Mouse (Mus musculus): ENCODE measurements around the gene Ptbp3. TPM values are rescaled to one million over a fixed set of nuclear protein-coding genes. Genes with fewer than 3 reads are reported as not detected.
"Not testable (repeated sequence)": the region's sequence is repeated elsewhere in the genome, so short reads cannot be mapped to it uniquely, and the experiment has no call there.

Ptbp3 gene
- polyA plus RNA-seq, 1 experiment from 2014 or later: 23.7 TPM

GRCm38 (mm10) chr4:59560141-59560540 is 11.0 kb upstream of the Ptbp3 start:
- Histone ChIP-seq H3K9ac (replicated peaks; ENCODE audit: low read length) (no peak overlapping the region), H3K36me3 (ENCODE audit: control insufficient read depth, insufficient read depth, low read length) (no peaks in the 10 kb centered on the region), H3K27ac (replicated peaks; ENCODE audit: low read depth, low read length) (no peak overlapping the region), H3K4me2 (ENCODE audit: low read length) (no peak overlapping the region), H3K4me1 (ENCODE audit: control insufficient read depth, insufficient read depth, low read length) (no peaks in the 10 kb centered on the region), H3K9me3 (ENCODE audit: control insufficient read depth, low read length) (no peaks in the 10 kb centered on the region), H3K4me3 (replicated peaks; ENCODE audit: low read depth, low read length) (no peak overlapping the region), H3K27me3 (ENCODE audit: control insufficient read depth, insufficient read depth, low read length) (no peaks in the 10 kb centered on the region)
- 97% methylated on average over 6 of the region's 6 CpGs for WGBS
- DNase-seq (no peak), ATAC-seq (ENCODE audit: low FRiP score, low TSS enrichment) (no peak)

- H3K4me2 ChIP-seq (ENCODE audit: low read length): no peak overlapping the region
- ATAC-seq (ENCODE audit: low FRiP score, low TSS enrichment) (no peak), DNase-seq (no peak)
- H3K4me1 ChIP-seq (ENCODE audit: control insufficient read depth, insufficient read depth, low read length): no peaks in the 10 kb centered on the region
- 75% methylated on average over 6 of the region's 6 CpGs for WGBS
- no peak overlapping the region for H3K27ac ChIP-seq (replicated peaks; ENCODE audit: low read depth, low read length)
- H3K27me3 ChIP-seq (ENCODE audit: control insufficient read depth, insufficient read depth, low read length): no peaks in the 10 kb centered on the region
- H3K4me3 ChIP-seq (replicated peaks; ENCODE audit: low read depth, low read length): no peak overlapping the region
- H3K9ac ChIP-seq (replicated peaks; ENCODE audit: low read length): no peak overlapping the region
- no peaks in the 10 kb centered on the region for H3K9me3 ChIP-seq (ENCODE audit: control insufficient read depth, low read length)
- H3K36me3 ChIP-seq (ENCODE audit: control insufficient read depth, insufficient read depth, low read length): no peaks in the 10 kb centered on the region
Measured at GRCm38 (mm10) chr4:59558096-59558720, 9.0 kb upstream of the Ptbp3 start.

GRCm38 (mm10) chr4:59557343-59557742 is 8.2 kb upstream of the Ptbp3 start:
- H3K27ac ChIP-seq (replicated peaks; ENCODE audit: low read depth, low read length); ATAC-seq (ENCODE audit: low FRiP score, low TSS enrichment); H3K36me3 ChIP-seq (ENCODE audit: control insufficient read depth, insufficient read depth, low read length); DNase-seq; H3K27me3 ChIP-seq (ENCODE audit: control insufficient read depth, insufficient read depth, low read length); H3K9me3 ChIP-seq (ENCODE audit: control insufficient read depth, low read length); H3K4me3 ChIP-seq (replicated peaks; ENCODE audit: low read depth, low read length); H3K4me2 ChIP-seq (ENCODE audit: low read length); H3K4me1 ChIP-seq (ENCODE audit: control insufficient read depth, insufficient read depth, low read length); H3K9ac ChIP-seq (replicated peaks; ENCODE audit: low read length): not testable (repeated sequence)
- 93% methylated on average over 4 of the region's 4 CpGs for WGBS

GRCm38 (mm10) chr4:59555177-59555576 is 6.0 kb upstream of the Ptbp3 start:
- Histone ChIP-seq H3K27me3 (ENCODE audit: control insufficient read depth, insufficient read depth, low read length) (no peaks in the 10 kb centered on the region), H3K9ac (replicated peaks; ENCODE audit: low read length) (no peak overlapping the region), H3K4me2 (ENCODE audit: low read length) (no peak overlapping the region), H3K4me3 (replicated peaks; ENCODE audit: low read depth, low read length) (no peak overlapping the region), H3K4me1 (ENCODE audit: control insufficient read depth, insufficient read depth, low read length) (no peaks in the 10 kb centered on the region), H3K9me3 (ENCODE audit: control insufficient read depth, low read length) (no peaks in the 10 kb centered on the region), H3K27ac (replicated peaks; ENCODE audit: low read depth, low read length) (no peak overlapping the region), H3K36me3 (ENCODE audit: control insufficient read depth, insufficient read depth, low read length) (no peaks in the 10 kb centered on the region)
- no peak for DNase-seq
- ATAC-seq (ENCODE audit: low FRiP score, low TSS enrichment): no peak

- H3K4me3 ChIP-seq (replicated peaks; ENCODE audit: low read depth, low read length): no peak overlapping the region
- no peak for DNase-seq
Measured at GRCm38 (mm10) chr4:59553576-59553975, 4.4 kb upstream of the Ptbp3 start.

GRCm38 (mm10) chr4:59552835-59553234 is 3.7 kb upstream of the Ptbp3 start:
- Histone ChIP-seq H3K9me3 (ENCODE audit: control insufficient read depth, low read length) (no peaks in the 10 kb centered on the region), H3K27me3 (ENCODE audit: control insufficient read depth, insufficient read depth, low read length) (no peaks in the 10 kb centered on the region), H3K36me3 (ENCODE audit: control insufficient read depth, insufficient read depth, low read length) (no peaks in the 10 kb centered on the region), H3K27ac (replicated peaks; ENCODE audit: low read depth, low read length) (no peak overlapping the region), H3K9ac (replicated peaks; ENCODE audit: low read length) (no peak overlapping the region), H3K4me2 (ENCODE audit: low read length) (no peak overlapping the region), H3K4me3 (replicated peaks; ENCODE audit: low read depth, low read length) (no peak overlapping the region), H3K4me1 (ENCODE audit: control insufficient read depth, insufficient read depth, low read length) (no peaks in the 10 kb centered on the region)
- no peak for DNase-seq
- ATAC-seq (ENCODE audit: low FRiP score, low TSS enrichment): no peak
- WGBS: 95% methylated on average over 5 of the region's 5 CpGs

More at GRCm38 (mm10) chr4:59553576-59553975, 4.4 kb upstream of the Ptbp3 start:
- no peak overlapping the region for H3K27ac ChIP-seq (replicated peaks; ENCODE audit: low read depth, low read length)
- no peaks in the 10 kb centered on the region for H3K9me3 ChIP-seq (ENCODE audit: control insufficient read depth, low read length)
- H3K36me3 ChIP-seq (ENCODE audit: control insufficient read depth, insufficient read depth, low read length): no peaks in the 10 kb centered on the region
- WGBS: 80% methylated on average over 3 of the region's 3 CpGs
- H3K4me2 ChIP-seq (ENCODE audit: low read length): no peak overlapping the region
- no peaks in the 10 kb centered on the region for H3K27me3 ChIP-seq (ENCODE audit: control insufficient read depth, insufficient read depth, low read length)
- H3K4me1 ChIP-seq (ENCODE audit: control insufficient read depth, insufficient read depth, low read length): no peaks in the 10 kb centered on the region
- no peak overlapping the region for H3K9ac ChIP-seq (replicated peaks; ENCODE audit: low read length)
- ATAC-seq (ENCODE audit: low FRiP score, low TSS enrichment): no peak

GRCm38 (mm10) chr4:59551901-59552300 is 2.7 kb upstream of the Ptbp3 start:
- Histone ChIP-seq H3K9me3 (ENCODE audit: control insufficient read depth, low read length) (no peaks in the 10 kb centered on the region), H3K9ac (replicated peaks; ENCODE audit: low read length) (no peak overlapping the region), H3K4me1 (ENCODE audit: control insufficient read depth, insufficient read depth, low read length) (peaks cover 1% of the 10 kb centered on the region; the same call in 1 of the 2 replicates), H3K27me3 (ENCODE audit: control insufficient read depth, insufficient read depth, low read length) (no peaks in the 10 kb centered on the region), H3K36me3 (ENCODE audit: control insufficient read depth, insufficient read depth, low read length) (no peaks in the 10 kb centered on the region), H3K27ac (replicated peaks; ENCODE audit: low read depth, low read length) (no peak overlapping the region), H3K4me3 (replicated peaks; ENCODE audit: low read depth, low read length) (no peak overlapping the region), H3K4me2 (ENCODE audit: low read length) (no peak overlapping the region)
- ATAC-seq (ENCODE audit: low FRiP score, low TSS enrichment) (no peak), DNase-seq (no peak)
- WGBS: 79% methylated on average over 1 of the region's 1 CpGs

- Histone ChIP-seq H3K9me3 (ENCODE audit: control insufficient read depth, low read length) (no peaks in the 10 kb centered on the region), H3K27ac (replicated peaks; ENCODE audit: low read depth, low read length) (peak overlapping the region; percentile 90), H3K4me1 (ENCODE audit: control insufficient read depth, insufficient read depth, low read length) (peaks cover 7% of the 10 kb centered on the region), H3K27me3 (ENCODE audit: control insufficient read depth, insufficient read depth, low read length) (no peaks in the 10 kb centered on the region), H3K4me3 (replicated peaks; ENCODE audit: low read depth, low read length) (peak overlapping the region; percentile 84), H3K9ac (replicated peaks; ENCODE audit: low read length) (peak overlapping the region; percentile 74), H3K4me2 (ENCODE audit: low read length) (peak overlapping the region; percentile 74), H3K36me3 (ENCODE audit: control insufficient read depth, insufficient read depth, low read length) (no peaks in the 10 kb centered on the region)
- WGBS: 18% methylated on average over 11 of the region's 11 CpGs
- ATAC-seq (ENCODE audit: low FRiP score, low TSS enrichment): no peak
- peak; percentile 34 for DNase-seq
Measured at GRCm38 (mm10) chr4:59549977-59550560, 905 bp upstream of the Ptbp3 start.

GRCm38 (mm10) chr4:59548560-59549174 is 497 bp downstream of the Ptbp3 start:
- DNase-seq: peak; percentile 74
- peak; percentile 84 for ATAC-seq (ENCODE audit: low FRiP score, low TSS enrichment)
- under 1% methylated on average over 81 of the region's 83 CpGs for WGBS

More at GRCm38 (mm10) chr4:59548560-59549174, 497 bp downstream of the Ptbp3 start:
- peak overlapping the region; percentile 90 for H3K27ac ChIP-seq (replicated peaks; ENCODE audit: low read depth, low read length)
- H3K9ac ChIP-seq (replicated peaks; ENCODE audit: low read length): peak overlapping the region; percentile 91
- H3K4me2 ChIP-seq (ENCODE audit: low read length): peak overlapping the region; percentile 74
- no peaks in the 10 kb centered on the region for H3K27me3 ChIP-seq (ENCODE audit: control insufficient read depth, insufficient read depth, low read length)
- peak overlapping the region; percentile 84 for H3K4me3 ChIP-seq (replicated peaks; ENCODE audit: low read depth, low read length)
- no peaks in the 10 kb centered on the region for H3K9me3 ChIP-seq (ENCODE audit: control insufficient read depth, low read length)
- H3K4me1 ChIP-seq (ENCODE audit: control insufficient read depth, insufficient read depth, low read length): peaks cover 7% of the 10 kb centered on the region
- H3K36me3 ChIP-seq (ENCODE audit: control insufficient read depth, insufficient read depth, low read length): no peaks in the 10 kb centered on the region

Measured in midbrain, embryonic 14.5 days (tissue).